Mouse (Mus musculus): ENCODE results near the gene Klrg2. TPM values are rescaled to one million over a fixed set of nuclear protein-coding genes. Genes with fewer than 3 reads are reported as not detected.
A peak's percentile ranks its signal among the peaks of the same experiment; 100 is the strongest.

The Klrg2 gene
- total RNA-seq, 4 experiments from 2014 or later = 0.19 to 0.65 (median 0.46) TPM

- no peak for DNase-seq (ENCODE audit: low spot score)
Measured at GRCm38 (mm10) chr6:38629556-38629955, 7.5 kb downstream of the Klrg2 start.

- no peak for DNase-seq (ENCODE audit: low spot score)
Measured at GRCm38 (mm10) chr6:38627486-38627885, 9.6 kb downstream of the Klrg2 start.

DNA sequence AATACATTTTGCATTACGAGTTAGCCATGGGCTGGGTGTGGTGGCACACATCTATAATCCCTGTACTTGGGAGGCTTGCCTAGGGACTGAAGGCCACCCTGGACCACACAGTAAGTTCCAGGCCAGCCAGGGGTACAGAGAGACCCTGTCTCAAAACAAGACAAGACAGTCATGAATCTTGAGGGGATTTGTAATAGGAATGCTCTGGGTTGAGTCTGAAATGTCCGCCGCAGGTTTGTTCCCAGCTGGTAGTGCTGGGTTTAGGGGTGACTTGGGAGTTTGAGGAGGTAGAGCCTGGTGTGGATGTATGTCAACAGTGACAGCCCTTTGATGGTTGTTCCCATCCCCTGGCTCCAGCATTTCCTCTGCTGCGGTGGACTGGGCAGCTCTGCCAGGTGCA, 10.0 kb downstream of the Klrg2 start:
- DNase-seq (ENCODE audit: low spot score) = no peak

DNA sequence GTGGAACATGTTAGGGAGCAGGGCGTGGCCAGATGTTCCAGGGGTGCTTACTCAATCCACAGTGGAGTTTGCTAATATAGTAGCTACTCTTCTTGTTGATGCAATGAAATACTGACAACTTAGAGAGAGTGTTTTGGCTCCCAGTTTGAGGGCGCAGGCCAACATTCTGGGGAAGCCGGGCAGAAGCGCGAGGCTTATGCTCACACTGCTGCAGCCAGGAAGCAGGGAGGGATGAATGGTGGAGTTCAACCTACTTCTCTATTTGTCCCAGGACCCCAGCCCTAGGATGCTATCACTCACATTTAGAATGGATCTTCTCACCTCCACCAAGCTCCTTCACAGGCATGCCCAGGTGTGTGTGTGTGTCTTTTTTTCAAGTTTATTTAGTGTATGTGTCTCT, 11.0 kb downstream of the Klrg2 start:
- DNase-seq (ENCODE audit: low spot score) = no peak

GRCm38 (mm10) chr6:38624439-38624838, 12.6 kb downstream of the Klrg2 start:
- DNase-seq (ENCODE audit: low spot score) = peak; percentile 31

GRCm38 (mm10) chr6:38623457-38623856, 13.6 kb downstream of the Klrg2 start:
- no peak for DNase-seq (ENCODE audit: low spot score)

GRCm38 (mm10) chr6:38622406-38622805, 14.6 kb downstream of the Klrg2 start:
- no peak for DNase-seq (ENCODE audit: low spot score)

GRCm38 (mm10) chr6:38609892-38610291, 27.1 kb downstream of the Klrg2 start:
- DNase-seq (ENCODE audit: low spot score) = no peak

DNA sequence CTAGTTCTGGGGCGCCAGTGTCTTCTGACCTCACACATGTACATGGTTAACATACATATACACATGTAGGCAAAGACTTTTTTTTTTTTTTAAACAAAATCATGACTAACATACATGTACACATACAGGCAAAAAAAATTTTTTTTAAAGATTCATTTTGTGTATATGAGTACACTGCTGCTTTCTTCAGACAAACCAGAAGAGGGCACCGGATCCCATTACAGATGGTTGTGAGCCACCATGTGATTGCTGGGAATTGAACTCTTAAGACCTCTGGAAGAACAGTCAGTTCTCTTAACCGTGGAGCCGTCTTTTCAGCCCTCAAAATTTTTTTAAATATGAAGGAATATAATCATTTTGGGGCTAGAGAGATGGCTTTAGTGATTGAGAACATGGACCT, 39.6 kb downstream of the Klrg2 start:
- DNase-seq (ENCODE audit: low spot score) = no peak

- no peak for DNase-seq (ENCODE audit: low spot score)
Measured at GRCm38 (mm10) chr6:38581711-38582110, 55.3 kb downstream of the Klrg2 start.

DNA sequence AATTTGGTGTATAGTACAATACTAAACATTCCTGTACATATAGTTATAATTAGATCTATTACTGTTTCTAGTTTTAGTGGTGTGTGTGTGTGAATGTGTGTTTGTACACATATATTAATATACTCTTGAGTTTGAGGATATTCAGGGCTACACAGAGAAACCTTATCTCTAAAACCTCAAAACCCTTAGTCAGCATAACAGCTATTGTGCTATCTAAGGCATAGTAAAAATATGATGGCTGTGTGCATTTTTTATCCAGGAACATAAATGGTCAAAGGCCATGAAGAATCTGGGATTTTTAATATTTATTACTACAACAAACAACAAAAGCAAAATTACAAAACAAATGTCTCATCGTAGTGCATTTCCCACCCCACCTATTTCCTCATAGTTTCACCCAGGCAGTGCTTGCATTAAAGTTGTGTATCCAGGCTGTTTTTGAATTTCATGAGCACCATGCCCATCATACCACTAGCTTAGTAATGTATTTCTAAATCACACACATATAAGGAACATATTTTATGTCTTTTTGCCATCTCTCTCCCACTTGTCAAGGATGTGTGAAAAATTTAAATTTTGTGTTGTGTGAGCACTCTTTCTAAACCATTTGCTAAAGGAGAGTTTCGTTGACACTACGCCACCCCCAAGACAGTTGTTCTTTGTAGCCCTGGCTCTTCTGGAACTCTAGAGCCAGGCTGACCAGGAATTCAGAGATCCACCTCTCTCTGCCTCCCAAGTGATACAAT, 56.8 kb downstream of the Klrg2 start:
- no peak for DNase-seq (ENCODE audit: low spot score)

- DNase-seq (ENCODE audit: low spot score) = no peak
Measured at GRCm38 (mm10) chr6:38576096-38576495, 60.9 kb downstream of the Klrg2 start.

Other genes starting within 250 kb of the Klrg2 start
- gene Ubn2, start 203.3 kb downstream of the Klrg2 start, total RNA-seq (2022) = 10 to 100 TPM; 18.4 to 25.2 (median 21.4) TPM
- 100 to 1,000 TPM; 234 to 298 (median 248) TPM for gene Fmc1, start 103.7 kb downstream of the Klrg2 start, total RNA-seq (2022)
- gene Luc7l2, start 85.9 kb downstream of the Klrg2 start, total RNA-seq (2022) = 100 to 1,000 TPM in 1 of 4 experiments, 10 to 100 TPM in 3; 84.5 to 120 (median 91.4) TPM
- gene Clec2l, start 25.8 kb upstream of the Klrg2 start, total RNA-seq (2022) = 1 to 10 TPM; 1.0 to 2.2 (median 1.4) TPM
- 1 to 10 TPM in 3 of 4 experiments, under 1 TPM in 1; 0.87 to 3.9 (median 1.6) TPM for gene Tbxas1, start 238.2 kb upstream of the Klrg2 start, total RNA-seq (2022)
- gene Hipk2, start 238.9 kb upstream of the Klrg2 start, total RNA-seq (2022) = 100 to 1,000 TPM in 3 of 4 experiments, 10 to 100 TPM in 1; 94.2 to 109 (median 105) TPM

Measured in heart, adult 8-10 months (tissue).